Mouse (Mus musculus) heart, postnatal 0 days (tissue): ENCODE results near the gene Ep300.

Experiments
- CTCF ChIP-seq: IDR thresholded peaks from 2 replicates; pipeline ENCODE4 v1.5.1; 2016; ENCODE audit warnings: antibody characterized with exemption, control low read depth, low read depth
- EP300 ChIP-seq: IDR thresholded peaks from 2 replicates; pipeline ENCODE4 v1.6.1; 2016; ENCODE audit warnings: antibody characterized with exemption, low read depth

- TF ChIP-seq CTCF (no peak), EP300 (no peak)
Measured at GRCm38 (mm10) chr15:81577743-81578165, 7.4 kb upstream of the Ep300 start.
